Mouse (Mus musculus) cerebellum, postnatal 14 days (tissue): Measurements from ENCODE around the gene Gjb4.

Experiments
- DNase-seq, 2 experiments: peaks; one replicate each; pipeline ENCODE4 v3.0.0; 2021; ENCODE audit warnings: mixed read lengths in 2 of 2

The Gjb4 gene

DNA sequence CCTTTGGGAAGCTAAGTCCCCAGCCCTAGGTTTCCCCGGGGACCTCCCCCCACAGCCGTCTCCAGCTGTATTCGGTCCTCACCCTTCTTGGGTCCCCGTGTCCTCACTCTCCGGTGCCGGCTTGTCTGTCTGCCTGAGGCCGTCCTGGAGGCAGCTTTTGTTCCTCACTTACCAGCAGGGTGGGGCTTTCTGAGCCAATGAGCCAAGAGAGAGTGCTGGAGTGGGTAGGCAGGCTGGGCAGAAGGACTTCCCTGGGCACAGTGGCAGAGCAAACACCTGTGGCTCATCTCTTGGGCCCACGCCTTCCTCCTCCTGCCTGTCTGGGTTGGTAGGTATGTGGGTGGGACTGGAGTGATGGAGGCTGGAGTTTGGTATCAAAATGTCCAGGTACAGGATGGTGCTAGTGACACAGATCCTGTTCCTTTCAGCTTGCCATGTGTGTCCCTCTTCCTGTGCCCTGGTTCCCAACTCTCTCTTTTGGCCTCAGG, at the start of gene Gjb4:
Gjb4 (minus strand) TSS at position 131 of the 488 bp plus-strand sequence.
- no peak for DNase-seq

DNA sequence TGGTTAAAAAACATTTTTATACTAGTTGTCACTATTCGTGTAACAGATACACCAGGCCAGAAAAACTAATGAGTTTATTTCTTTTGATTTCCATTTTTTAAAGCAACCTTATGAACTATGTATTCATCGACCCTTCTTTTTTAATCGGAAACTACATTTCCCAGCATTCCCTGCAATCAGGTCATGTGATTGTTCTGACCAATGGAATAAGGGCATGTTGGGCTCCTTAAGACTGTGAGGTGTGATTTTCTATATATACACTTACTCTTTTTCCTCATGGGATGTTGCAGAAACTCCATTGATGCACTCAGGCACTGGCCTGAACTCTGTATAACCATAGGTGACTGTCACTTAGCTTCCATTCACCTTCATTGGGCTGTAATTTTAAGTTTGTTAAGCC, 48.7 kb upstream of the Gjb4 start:
- peak; percentile 50 to 70 for DNase-seq

DNA sequence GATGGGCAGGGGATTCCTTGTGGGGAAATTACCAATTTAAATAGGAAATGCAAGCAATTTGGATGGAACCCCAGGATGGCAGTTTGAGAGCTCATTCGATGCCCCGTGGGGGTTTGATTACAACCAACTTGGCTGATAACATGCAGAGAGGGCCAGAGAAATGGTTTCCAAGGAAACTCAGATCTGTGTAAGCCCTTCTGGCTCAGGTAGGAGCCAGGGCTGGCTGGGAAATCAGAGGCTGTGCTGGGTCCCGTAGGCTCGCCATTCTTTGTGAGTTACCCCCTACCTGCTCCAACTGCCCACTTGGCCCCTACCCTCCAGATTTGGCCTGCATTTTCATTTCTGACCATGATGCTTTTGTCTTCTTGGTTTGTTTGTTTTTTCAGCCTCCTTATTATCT, 48.3 kb upstream of the Gjb4 start:
- DNase-seq, result peak; percentile 75 to 82

DNA sequence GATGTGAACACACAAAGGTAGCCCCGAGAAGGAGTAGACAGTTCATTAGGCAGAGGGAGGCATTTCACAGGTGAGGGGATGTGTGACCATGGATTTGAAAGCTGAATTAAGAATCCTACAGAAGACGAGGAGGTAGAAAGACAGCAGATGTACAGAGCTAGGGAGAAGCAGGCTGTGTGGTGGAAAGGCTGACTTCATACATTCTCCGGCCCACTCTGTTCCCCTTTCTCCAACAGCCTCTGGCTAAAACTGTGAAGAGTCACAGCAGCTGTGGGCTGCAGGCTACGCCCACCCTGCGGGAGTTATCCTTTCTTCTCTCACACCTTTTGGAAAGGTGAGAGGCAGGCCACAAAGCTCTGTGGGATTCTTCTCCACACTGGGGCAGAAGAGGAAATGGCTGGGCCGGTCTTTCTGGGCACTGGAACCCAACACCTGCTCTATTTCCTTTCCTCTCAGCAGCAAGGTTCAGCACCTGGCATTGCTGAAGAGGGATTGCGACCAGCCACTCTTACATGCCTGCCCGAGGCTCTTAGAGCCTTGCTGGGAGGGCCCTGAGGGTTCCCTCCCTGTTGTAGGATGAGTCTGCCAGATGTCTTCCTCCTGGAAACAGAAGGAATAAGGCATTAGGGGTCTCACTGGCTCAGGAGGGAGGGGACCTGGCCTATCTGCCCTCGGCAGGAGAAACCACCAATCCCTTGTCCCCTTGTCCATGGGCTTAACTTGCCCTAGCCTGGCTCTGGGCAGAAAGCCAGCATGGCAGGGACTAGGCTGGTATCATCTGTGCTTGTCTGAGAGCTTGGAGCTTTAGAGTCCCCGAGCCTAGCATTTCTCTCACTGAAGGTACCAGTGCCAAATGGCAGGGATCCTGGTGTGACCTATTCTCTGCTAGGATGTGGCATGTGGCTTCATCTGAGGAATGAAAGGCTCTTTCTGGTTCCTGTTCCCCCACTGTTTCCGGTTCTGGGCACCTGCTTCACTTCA, 46.6 kb upstream of the Gjb4 start:
- DNase-seq, result peak; percentile 97

DNA sequence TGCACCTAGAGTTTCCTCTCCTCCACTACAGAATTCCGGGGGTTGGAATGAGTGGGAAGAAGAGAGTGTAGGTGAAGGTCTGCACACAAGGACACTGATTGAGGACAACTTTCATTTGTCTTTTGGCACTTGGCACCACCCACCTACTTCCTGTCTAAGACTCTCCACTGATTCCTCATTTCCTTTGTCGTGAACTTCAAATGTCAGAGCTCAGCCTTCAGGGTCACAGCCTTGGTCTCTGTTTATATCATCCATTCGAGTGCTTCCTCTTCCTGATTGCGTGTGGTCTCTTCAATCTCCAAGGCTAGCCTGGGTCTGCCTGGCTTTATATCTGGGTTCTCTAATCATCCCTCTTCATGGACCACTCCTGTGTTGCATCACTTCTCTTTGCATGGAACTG, 41.7 kb upstream of the Gjb4 start:
- no peak for DNase-seq

DNA sequence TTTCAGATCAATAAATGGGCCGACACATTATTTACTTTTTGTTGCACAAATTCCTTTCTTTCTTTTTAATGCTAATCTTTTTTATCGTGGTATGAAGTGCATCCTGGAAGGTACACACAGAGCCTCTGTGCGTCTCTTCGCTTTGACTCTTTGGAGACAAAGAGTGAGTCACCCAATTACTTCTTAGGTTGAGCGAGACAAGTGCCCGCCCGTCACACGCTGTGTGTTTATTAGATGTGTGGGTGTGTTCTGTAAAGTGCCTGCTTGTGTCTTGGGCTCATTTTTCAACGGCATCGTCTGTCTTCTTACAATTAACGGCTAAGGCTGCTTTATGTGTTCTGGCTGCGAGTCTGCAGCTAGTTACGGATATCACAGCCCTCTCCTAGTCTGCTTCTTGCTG, 35.8 kb upstream of the Gjb4 start:
- no peak for DNase-seq

DNA sequence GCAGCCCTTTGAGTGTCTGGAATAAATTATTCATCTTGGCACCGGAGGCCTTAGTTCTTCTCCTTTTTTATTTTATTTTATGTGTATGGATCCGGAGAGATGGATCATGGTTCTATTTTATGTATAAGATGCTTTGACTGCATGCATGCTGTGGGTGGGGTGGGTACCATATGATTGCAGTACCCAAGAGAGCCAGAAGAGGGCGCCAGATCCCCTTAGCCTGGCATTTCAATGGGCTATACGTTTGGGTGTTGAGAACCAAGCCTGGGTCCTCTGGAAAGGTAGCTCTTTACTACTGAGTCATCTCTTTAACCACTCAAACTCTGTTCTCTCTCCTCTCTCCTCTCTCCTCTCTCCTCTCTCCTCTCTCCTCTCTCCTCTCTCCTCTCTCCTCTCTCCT, 23.5 kb upstream of the Gjb4 start:
- peak in 1 of 2 experiments; percentile 46 for DNase-seq

DNA sequence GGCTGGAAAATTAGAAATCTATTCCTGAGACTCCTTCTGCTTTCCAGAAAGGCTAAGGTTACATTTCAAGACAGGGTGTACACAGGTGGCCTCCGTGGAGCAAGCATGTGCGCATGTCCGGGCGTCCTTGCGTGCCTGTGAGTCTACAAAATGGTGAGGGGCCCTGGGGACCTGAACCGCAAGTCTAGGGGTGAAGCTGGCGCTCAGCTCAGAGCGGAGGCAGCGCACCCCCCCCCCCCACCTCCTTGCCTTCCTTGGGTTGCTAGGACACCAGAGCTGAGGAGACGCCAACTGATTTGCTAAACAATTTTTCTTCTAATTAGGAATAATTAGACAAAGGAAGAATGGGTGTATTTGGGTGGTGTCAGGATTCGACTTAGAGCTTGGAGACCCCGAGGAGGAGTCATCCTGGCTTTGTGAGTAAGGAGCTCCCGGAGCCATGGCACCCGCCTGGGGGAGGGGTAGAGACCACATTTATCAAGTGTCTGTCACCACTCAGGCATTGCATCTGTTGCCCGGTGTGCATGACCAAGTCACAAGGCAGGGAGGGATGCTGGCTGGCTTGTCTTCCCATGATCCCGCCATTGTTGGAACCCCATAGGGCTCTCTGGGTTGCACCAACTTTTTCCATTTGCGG, 21.8 kb upstream of the Gjb4 start:
- peak in 1 of 2 experiments; percentile 40 for DNase-seq

DNA sequence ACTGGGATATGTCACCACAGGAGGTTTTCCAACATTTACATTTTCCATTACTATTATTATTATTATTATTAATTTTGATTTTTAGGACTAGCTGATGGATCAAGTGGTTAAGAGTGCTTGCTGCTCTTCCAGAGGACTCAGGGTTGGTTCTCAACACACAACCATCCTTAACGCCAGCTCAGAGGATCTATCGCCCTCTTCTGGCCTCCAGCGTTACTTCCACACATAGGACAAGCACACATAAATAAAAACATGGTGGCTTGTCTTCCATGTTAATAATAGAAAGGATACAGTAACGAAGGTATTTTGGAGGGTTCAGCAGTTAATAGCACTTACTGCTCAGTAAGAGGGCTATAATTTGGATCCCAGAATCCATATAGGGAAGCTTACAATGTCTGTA, 20.8 kb upstream of the Gjb4 start:
- peak in 1 of 2 experiments; percentile 45 for DNase-seq

DNA sequence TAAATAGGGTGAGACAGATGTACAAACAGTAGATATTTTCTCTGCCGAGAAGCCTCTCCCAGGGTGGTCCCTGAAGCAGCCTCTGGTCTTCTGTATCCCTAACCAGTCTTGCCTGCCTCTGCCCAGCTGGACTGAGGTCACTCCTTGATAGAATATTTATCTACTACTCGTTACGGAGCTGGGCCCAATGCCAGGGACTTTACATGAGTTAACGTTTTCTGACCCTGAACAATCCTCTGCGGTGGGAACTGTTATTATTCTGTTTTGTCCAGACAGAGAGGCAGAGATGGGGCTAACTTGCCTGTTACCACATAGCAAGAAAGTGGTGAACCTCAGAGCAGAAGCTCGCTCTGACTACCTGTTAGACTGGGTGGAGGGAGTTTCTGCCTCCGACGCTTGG, 19.6 kb upstream of the Gjb4 start:
- DNase-seq, result no peak

DNA sequence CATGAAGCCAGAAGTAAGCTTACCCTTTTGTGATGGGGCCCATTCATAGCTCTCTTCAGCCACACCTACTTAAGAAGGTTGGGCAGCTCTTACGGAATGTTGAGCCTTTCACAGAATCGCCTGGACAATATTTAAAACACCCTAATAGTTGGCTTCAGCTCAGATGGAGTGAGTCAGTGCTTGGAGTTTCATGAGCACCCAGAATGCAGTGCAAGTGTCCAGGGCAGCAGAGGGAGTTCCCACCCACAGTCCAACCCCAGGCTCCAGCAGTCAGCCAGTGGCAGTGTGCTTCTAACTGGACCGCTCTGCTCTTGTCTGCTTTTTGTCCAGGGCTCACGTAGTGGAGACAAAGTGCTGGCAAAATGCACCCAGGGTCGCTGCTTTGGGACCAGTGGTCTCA, 17.7 kb upstream of the Gjb4 start:
- DNase-seq, result no peak

DNA sequence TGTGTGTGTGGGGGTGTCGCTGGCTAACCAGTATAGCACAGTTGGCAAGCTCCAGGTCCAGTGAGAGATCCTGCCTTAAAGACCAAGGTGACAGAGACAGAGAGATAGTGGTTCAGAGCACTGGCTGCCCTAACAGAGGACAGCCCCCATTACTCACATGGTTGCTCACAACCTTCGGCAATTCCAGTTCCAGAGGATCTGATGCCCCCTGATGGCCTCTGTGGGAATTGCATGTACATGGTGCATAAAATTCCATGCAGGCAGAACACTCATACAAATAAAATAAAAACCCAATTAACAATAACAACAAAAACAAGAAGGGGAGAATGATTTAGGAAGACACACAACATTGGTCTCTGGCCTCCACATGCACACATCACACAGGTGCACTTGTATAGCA, 16.6 kb upstream of the Gjb4 start:
- DNase-seq, result peak in 1 of 2 experiments; percentile 66

DNA sequence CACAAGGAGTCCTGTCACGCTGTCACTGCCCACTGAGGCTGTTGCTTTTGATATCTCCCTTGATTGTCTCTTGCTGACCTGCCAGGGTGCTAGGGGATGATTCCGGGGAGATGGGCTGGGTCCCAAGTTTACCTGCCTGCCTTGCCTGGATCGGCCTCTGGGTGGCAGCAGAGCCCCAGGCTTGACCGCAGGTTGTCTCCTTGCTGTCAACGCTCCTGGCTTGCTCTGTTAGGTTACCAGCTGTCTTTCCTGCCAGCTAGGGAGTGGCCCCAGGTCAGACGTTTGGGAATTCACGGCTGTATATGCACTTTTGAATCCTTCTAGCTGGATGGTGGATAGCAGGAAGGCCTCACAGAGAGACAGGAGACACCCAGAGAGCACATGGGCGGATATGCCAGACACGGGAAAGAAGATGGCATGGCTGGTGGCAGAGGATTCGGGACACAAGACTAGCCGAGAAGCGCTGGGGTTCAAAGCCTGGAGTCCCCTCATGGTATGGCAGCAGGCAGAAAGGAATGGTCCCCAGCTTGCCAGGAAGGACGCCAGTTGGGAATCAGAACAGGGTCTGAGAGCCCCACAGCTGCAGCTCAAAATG, 14.6 kb upstream of the Gjb4 start:
- peak; percentile 95 for DNase-seq

DNA sequence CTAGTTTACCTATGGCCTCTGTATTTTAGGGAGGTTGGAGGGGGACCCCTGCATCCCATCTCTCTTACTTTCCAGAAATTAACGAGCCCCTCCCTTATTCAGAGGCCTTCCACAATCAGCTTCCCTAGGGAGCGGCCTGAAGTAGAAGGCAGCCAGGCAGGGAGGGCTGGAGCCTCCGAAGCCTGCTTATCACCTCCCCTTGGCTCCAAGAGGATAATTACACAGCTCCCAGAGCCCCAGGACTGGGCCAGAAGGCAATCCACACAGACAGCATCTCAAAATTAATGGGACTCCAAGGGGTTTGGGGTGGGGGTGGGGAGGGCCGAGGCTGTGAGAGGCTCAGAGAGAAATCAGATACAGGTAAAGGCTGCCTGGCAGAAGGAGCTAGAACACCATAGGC, 12.0 kb upstream of the Gjb4 start:
- DNase-seq, result no peak

DNA sequence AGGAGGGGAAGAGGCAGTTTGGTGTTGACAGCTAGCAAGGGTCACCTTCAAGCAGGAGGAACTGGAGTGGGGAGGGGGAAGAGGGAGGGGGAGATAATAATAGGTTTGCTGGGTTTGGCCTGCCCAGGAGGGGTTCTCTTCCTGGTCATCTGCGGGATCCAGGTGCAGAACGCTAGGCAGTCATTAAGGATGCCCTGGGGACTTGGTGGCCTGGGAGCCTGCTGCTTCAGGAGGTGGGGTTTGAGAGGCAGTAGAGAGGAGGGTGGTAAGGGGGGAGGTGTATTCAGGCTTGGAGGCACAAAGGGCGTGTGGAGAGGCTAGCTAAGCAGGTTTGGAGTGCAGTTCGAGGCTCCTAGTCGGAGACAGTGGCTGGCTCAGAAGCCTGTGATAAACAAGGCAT, 11.6 kb upstream of the Gjb4 start:
- DNase-seq, result no peak

DNA sequence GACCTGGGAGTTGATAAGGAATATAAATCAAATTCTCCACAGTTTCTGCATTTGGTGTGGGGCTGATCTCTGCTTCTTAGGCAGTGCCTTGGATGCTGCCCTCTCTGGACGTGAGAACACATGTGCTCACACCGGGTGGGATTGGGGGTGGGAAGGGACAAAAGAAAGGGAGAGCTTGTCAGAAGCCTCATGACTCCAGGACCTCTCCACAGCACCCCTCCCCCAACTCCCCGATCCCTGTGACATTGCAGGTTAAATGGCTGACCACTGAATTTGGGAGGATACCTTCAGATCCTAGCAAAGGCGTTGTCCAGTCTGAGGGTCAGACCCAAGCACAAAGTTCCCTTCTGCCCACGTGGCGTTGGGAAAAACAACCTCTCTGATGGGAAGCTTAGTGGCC, 10.6 kb upstream of the Gjb4 start:
- no peak for DNase-seq

DNA sequence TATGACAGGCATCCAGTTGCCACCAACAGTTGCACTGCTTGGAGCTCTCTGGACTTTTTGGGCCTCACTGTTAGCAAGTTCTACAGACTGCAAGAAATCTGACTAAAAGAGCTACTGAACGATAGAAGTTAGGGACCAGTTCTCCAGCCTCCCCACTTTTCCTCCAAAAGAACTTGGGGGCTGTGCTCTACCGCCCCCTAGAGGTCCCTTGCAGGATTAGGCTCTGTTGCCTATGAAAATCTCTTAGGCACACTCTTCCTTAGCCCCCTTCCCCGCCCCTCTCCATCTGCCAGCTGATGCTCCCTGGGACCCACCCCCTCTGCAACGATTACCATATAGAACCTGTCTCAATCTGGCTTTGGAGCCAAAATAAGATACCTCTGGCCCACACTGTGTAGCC, 9.4 kb upstream of the Gjb4 start:
- no peak for DNase-seq

DNA sequence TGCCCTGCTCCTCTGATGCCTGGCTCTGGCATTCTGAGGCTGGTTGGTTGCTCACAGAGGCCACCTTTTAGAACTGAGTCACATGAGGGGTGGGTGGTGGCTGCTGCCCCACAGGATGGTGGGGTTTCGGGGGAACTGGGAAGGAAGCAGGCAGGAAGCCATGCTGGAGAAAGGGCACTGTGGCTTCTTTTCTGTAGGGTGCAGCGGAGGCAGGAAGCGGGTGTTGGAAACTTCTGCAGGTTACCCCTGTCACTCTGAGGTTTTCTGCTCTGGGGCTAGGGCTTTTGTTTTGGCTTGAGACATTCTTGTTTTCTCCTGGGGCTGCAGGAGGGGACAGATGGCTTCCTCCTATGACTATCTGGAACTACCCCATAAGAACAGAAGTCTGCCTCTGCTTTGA, 8.6 kb upstream of the Gjb4 start:
- no peak for DNase-seq

DNA sequence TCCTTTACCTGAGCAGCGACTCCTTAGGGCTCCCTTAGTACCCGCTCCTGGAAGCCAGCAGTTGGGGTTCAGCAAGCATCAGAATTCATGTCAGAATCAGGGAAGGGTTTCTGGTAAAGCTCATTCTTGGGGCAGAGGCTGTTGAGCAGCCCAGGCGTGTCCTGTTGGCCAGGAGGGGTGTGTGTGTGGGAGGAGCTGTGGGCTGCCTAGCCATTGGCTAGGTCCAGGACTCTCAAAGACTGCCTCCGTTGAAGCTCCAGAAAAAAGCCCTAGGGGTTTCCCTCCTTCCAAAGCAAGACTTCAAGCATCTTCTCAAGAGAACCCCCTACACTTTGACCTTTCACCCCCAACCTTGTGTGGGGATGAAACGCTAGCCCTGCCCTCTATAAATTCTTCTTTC, 4.1 kb upstream of the Gjb4 start, which contains the start of gene Gjb5:
Gjb5 (minus strand) TSS at position 164 of the 400 bp plus-strand sequence.
- DNase-seq, result no peak

DNA sequence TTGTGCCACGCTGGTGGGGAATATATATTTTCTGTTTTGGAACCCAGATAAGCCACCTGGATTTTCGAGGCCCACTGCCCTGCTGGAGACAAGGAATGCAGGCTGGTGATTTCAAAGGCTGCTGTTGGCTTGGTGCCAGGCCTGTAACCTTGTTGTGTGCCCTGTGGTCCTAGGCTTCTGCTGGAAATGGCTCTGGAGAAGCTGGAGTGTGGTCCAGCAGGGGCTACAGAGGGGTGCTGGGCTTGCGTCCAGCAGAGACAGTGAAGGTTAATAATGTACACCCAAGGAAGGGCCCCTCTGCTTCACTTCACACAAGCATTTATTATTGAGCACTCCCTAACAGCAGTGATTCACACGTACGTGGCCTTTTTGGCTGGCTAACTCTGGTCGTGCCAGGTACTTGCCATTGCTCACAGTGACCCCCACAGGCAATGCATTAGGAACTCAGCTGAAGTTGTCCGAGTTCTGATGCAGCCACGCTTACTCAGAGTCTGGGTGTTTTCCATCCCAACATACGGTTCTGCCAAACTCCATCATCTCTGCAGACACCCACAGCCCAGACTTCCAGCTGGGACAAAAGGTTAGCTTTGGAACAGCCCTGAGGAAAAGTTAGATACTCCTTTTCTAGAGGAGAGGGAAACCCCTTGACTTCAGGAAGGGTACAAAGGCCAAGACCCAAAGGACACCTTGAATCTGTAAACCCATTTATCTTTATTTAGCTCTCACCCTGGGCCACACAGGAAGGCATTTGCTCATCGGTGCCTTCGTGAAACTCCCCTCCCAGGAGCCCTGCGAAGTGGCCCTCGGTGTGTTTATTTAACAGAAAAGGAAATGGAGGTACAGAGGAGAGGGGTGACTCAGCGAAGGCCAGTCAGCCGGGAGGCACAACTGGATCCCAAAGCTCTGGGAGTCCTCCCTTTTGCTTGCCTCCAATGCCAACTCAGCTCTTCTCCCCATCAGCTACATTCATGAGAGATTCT, 915 bp upstream of the Gjb4 start:
- DNase-seq, result peak in 1 of 2 experiments; percentile 56

DNA sequence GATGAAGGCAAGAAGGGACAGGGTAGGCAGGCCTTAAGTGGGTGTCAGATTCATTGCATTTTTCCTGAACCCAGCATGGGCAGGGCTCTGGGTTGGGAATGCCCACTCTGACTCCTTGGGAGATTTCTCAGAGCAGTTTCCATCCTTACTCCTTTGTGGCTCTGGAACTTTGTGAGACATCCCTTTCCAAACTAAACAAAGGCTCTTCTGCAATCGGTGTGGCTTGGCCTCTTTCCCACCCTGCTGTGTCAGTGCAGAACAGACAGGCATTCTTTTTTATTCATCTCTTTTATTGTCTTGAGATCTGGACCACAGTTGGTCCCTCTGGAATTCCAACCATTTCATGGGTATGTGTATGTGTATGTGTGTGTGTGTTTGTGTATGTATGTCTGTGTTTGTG, 1.3 kb downstream of the Gjb4 start:
- no peak for DNase-seq
